Mouse (Mus musculus): Measurements from ENCODE around the gene Maged2.

DNA sequence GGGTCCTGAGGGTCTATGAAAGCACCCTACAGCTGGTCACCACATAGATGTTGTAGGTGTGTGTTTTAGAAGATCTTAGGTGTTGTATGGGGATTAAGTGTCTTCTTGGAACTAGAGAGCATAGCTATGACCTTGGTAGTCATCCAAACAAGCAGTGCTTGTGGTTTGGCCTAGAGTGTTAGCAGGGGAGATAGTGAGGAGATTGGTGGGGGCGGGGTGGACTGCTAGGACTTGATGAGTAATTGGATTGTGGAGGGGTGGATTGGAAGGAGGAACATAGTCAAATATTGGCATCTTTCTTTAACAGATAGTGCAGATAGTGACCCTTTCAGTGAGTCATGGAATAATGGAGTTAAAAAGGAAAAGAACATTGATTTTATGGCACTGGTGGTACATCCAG lies 1.5 kb upstream of the Maged2 start:
- TF ChIP-seq POLR2A (IDR thresholded peaks at IDR 0.05; ENCODE audit: control insufficient read depth, extremely low read depth, insufficient read depth, low read length, poor library complexity) = no peak
- no peak for TF ChIP-seq CTCF (IDR thresholded peaks at IDR 0.05; ENCODE audit: borderline replicate concordance, control insufficient read depth, extremely low read depth, insufficient read depth, low read length, poor library complexity)
